Mouse (Mus musculus) CD8-positive naive resting alpha-beta T cell, adult 2 months (primary cell): Measurements from ENCODE around the gene Arl8a.
"Not testable (repeated sequence)": the region's sequence is repeated elsewhere in the genome, so short reads cannot be mapped to it uniquely, and the experiment has no call there.

Experiments used
- DNase-seq, 2 experiments: peaks; one replicate each; pipeline ENCODE4 v3.0.0; 2022; ENCODE audit warnings: low read depth in 2 of 2, low spot score in 2 of 2

Arl8a gene

DNA sequence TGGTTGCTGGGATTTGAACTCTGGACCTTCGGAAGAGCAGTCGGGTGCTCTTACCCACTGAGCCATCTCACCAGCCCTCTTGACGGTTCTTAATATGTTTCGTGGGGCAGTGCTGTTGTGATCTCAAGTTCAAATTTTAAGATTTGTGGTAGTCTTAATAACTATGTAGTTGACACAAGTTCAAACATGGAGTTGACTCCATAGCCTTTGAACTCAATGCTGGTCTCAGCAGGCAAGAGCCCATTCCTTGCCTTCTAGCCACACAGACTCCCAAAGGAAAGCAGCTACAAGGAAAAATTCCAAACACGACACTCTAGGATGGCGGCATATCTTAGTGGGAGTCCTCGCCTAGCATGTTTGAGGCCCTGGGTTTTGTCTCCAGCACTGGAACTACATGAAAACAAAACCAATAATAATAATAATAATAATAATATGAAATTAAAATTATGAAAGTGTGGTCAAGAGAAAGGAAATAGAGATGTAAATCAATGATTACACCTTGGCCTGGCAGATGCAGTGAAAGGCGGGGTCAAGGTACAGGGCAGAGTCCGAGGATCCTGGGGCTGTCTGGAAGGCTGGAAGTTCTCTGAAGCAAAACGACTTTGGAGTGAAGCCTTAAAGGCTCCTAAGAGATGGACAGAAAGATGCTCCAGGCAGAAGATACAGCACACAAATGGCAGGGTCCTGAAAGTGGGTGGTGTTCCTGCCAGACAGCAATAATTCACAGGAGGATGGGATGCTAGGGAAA, 22.0 kb downstream of the Arl8a start:
- no peak for DNase-seq

DNA sequence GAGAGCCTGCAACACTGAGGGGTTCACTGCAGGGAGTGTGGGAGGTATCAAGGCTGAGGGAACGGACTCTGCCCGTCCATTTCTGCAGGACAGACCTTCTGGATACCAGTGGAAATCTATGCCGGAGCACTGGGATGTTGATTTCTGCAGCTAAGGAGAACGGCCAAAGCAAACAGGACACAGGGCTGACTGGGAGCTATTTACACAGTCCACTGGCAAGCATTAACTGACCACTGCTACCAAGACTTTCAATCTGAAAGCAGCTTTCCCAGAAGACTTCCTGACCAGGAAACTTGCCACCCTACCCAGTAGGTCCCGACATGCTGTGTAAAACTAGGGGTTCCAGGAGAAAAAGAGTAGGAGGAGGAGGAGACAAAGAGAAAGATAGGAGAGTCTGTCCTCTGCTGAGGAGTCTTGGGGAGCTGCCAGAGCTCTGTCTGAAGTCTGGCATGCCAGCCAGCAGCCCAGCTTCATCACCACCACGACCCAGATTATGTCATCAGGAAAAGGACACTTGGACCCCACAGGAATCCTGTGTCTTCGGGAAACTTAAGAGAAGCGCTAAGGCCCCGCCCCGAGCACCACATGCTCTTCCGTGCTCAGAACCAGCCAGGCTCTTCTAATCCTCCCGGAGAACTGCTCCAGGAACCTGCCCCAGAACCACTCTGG, 23.1 kb downstream of the Arl8a start:
- no peak for DNase-seq

- no peak for DNase-seq
These were observed 23.7 kb downstream of the Arl8a start for GRCm38 (mm10) chr1:135170299-135170698.

DNA sequence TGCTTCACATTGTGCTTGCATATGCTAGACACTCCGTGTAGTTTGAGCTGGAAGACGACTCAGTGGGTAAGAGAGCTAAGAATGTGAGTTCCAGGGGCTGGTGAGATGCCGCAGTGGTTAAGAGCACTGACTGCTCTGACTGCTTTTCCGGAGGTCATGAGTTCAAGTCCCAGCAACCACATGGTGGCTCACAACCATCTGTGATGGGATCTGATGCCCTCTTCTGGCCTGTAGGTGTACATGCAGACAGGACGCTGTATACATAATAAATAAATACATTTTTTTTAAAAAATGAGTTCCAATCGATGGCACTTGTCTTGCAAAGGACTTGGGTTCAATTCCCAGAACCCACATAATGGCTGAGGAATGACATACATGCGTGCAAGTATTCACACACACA, 24.6 kb downstream of the Arl8a start:
- DNase-seq: no peak

DNA sequence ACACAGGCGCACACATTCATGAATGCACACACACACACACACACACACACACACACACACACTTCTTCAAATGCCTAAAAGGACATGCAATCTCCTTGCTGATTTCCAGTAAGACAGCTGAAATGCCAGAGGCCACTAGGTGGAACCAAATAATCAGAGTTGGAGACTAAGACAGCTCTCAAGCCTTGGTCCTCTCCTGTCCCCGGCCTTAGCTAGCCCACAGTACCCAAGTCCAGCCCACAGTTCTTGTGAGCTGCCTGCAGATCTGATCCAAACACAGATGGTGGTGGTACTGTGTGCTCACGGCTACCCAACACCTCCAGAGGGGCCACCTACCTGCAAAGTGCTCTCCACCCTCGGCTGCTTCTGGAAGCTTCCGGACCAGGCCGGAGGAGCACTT, 25.4 kb downstream of the Arl8a start:
- no peak for DNase-seq

DNA sequence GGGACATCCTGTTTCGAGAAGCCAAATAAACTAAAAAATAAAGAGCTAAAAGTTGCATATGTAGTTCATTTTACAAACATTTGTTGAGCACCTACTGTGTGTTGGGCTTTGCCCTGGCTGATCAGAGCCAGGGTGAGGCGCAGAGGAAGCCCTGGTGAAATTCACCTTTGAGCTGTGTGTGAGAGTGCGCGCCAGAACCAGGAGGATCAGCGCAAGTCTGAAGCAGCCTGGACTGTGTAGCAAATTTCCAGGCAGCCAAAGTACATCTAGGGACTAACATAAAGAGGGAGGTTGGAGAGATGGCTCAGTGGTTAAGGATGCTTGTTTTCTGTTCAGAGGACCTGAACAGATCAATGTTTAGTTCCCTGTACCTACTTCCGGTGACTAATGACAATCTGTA, 26.7 kb downstream of the Arl8a start:
- no peak for DNase-seq

GRCm38 (mm10) chr1:135175176-135175575, 28.6 kb downstream of the Arl8a start:
- DNase-seq: no peak

GRCm38 (mm10) chr1:135177724-135178123, 31.1 kb downstream of the Arl8a start:
- no peak for DNase-seq

DNA sequence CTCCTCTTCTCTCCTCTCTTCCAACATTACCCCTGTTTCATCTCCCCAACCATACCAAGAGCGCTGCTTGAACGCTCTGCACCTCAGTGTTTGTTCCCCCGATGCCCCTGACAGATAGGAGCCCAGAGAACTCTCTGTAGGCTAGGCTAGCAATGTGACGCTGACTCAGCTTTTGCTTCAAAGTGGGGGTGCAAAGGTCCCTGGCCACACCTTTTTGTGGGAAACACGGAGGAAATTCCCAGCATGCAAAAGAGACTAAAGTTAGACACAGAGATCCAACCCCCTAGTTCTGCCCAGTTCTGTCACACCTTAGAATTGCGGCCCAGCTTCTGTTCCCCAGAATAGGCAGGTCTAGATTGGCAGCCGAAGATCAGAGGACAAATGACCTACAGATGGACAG, 32.2 kb downstream of the Arl8a start:
- no peak for DNase-seq

DNA sequence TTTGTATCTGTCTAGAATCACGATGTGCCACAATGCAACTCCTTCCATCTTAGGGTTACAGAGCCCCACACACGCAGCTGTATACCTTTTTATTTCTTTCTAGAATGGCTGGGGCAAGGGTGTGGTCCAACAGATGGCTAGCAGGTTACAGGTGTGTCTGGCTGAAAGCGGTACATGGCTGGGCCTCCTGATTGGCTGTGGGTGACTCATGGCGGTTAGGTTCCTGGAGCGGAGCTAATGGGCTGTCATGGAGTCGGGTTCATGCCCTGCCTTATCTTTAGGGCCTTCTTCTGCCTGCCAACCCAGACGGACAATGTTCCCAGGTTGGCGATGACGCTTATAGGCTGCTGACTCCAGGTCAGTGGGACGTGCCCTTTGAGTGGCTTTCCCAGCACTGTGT, 34.2 kb downstream of the Arl8a start:
- no peak for DNase-seq

GRCm38 (mm10) chr1:135181275-135181674, 34.7 kb downstream of the Arl8a start:
- DNase-seq: no peak

DNA sequence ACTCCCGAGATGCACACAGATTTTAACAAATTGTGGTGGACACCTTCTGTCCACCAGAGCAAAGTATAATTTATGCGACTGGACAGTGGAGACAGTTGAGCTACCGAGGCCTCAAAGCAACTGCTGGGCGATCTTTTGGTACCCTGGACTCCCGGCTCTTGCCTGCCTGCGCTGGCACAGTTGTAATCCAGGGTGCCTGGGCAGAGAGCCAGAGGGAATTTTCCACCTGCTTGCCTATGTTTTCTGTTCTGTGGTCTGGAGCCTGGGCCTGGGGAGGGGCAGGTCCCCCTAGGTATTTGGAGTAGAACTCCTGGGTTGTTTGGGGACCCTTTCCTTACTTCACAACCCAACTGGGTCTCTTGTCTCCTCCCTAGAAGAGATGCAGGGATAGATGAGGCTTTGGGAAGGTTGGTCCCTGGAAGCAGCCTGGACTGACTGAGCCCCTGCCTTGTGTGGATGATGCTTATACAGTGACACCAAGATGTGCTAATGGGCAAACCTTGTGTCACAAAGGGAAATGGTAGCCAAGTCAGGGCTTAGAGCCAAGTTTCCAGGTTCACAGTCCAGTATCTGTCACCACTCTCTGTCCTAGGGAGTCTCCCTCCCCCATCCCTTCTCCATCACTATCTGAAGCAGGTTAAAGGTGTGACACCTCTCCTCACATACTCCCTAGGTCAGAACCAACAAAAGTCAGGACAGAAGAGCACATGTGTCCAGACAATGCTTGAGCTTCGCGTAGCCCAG, 35.4 kb downstream of the Arl8a start:
- DNase-seq: no peak

- DNase-seq: no peak
These were observed 36.4 kb downstream of the Arl8a start for GRCm38 (mm10) chr1:135182975-135183374.

DNA sequence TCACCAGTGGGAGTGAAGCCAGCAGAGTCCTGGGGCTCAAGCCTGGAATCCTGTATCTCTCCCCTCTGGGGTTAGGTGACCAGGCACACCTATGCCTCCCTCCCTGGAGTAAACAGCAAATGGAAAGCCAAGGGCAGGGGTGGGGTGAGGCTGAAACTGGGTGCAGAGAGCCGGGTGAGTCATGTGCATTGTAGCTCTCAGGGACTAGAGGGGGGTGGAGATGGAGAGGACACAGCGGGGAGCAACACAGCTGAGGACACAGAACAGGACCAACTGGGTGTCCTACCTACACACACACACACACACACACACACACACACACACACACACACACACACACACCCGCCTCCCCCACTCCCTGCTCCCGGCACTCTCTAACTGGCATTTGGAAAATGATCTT, 36.8 kb downstream of the Arl8a start:
- DNase-seq: no peak

DNA sequence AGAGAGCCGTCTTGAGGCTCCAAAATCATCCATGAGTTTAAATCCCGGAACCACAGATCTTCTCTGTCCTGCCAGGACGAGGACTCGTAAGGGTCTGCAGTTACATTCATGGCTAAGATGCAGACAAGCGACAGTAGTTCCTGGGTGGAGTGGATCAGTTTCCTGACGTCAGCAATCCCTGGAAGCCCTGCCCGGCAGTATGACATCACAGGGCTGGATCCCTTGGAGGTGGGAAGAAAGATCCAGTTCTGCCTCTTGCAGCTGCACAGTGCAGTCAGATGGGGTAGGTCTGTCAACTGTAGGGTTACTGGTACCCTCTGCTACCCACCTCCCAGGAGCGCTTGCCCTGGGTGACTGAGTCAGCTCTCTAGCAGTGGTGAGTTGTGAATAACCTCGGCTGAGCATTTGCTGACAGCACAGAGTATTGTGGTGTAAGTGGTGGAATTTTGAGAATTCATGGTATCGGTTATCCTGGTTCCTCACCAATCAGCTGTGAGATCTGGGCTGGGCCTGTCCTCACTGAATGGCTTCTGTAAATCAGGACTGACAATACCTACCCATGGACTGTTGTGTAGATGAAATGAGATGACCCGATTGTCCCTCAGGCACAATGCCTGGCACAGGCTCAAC, 37.4 kb downstream of the Arl8a start:
- no peak for DNase-seq

- no peak for DNase-seq
These were observed 39.3 kb downstream of the Arl8a start for GRCm38 (mm10) chr1:135185936-135186335.

DNA sequence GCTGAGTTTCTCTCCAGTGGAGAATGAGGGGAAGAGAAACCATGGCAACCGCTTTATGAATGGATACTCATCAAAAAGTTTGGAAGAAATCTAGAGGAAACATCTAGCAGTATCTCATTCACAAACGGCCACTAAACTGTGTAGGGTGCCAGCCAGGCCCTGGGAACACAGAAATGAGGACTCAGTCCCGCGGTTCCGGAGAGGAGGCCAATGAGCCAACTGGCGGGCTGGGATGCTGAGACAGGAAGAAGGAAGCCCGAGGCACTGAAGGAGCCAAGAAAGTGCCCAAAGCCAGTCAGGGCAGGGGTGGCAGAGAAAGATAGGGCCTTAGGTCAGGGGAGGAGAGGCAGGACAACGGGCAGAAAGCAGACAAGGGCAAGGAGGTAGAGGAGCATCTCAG, 39.8 kb downstream of the Arl8a start:
- DNase-seq: no peak

- not testable (repeated sequence) for DNase-seq
These were observed 40.4 kb downstream of the Arl8a start for GRCm38 (mm10) chr1:135187016-135187415.

GRCm38 (mm10) chr1:135188197-135188596, 41.6 kb downstream of the Arl8a start:
- no peak for DNase-seq

DNA sequence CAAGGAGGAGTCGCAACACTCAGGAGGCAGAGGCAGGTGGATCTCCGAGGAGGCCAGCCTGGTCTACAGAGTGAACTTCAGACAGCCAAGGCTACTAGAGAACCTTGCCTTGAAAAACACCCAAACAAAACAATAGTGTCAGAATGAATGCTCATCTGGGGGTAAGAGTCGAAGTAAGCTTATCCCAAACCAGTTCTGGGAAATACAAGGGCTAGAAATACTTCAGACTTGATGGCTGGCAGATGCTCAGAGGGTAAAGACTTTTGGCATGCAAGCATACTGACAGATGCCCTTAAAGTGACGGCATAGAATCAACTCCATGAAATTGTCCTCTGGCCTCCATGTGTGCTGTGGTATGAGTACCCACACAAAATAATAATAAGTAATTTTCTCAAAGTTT, 42.6 kb downstream of the Arl8a start:
- DNase-seq: no peak

- DNase-seq: not testable (repeated sequence)
These were observed 47.7 kb downstream of the Arl8a start for GRCm38 (mm10) chr1:135194335-135194734.
